Mouse (Mus musculus) right cerebral cortex, postnatal 10 days (tissue): ENCODE results near the gene Mc1r.

Experiments used
- DNase-seq, 2 experiments: peaks; one replicate each; pipeline ENCODE4 v3.0.0; 2021; ENCODE audit warnings: low spot score in 2 of 2

Mc1r gene

DNA sequence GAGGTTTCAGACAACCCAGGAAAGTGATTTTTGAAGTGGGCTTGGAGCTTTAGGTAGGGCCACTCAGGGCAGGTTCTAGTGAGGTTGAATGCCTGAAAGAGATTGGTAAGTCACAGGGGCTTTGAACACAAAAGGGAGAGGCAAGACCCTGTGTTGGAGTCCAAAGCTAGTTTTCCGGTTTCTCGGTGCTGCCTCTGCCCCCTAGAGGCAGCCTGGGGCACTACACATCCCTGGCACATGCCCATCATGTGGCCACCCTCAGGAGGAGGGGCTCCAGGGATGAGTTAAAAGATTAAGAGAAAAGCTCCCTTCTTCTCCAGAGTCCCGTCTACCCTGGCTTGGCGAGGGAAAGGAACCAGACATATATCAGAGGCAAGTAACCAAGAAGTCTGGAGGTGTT lies at the start of gene Mc1r:
Mc1r (plus strand) TSS at position 322 of the 400 bp plus-strand sequence.
- DNase-seq: peak; percentile 81 to 83

DNA sequence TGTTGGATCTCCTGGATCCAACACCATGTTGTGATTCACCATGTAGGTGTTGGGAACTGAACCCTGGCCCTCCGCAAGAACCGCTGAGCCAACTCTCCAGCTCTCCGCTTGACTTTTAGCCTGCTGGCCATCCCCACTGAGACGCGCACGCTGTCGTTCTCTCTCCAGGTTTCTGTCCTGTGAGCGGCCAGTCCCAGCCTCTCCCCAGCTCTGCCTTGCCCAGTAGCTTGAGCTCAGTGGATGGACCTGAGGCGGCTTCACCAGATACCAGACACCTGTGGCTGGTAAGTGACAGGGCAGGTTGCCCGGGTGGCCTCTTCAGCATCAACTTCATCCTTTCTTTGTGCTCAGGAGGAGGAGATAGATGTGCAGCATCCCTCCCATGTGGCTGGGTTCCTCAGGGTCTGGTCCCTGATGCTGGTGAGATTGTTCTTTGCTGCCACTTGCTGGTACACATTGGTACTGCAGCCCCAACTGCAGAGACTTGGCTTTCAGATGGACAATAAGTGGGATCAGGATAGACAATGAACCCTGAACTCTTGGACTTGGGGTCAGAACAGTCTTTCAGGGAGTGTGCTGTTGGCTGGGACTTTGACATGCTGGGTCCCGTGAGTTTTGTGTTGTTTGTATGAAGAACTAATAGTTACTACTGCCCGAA lies 45.7 kb upstream of the Mc1r start:
- peak; percentile 86 for DNase-seq

DNA sequence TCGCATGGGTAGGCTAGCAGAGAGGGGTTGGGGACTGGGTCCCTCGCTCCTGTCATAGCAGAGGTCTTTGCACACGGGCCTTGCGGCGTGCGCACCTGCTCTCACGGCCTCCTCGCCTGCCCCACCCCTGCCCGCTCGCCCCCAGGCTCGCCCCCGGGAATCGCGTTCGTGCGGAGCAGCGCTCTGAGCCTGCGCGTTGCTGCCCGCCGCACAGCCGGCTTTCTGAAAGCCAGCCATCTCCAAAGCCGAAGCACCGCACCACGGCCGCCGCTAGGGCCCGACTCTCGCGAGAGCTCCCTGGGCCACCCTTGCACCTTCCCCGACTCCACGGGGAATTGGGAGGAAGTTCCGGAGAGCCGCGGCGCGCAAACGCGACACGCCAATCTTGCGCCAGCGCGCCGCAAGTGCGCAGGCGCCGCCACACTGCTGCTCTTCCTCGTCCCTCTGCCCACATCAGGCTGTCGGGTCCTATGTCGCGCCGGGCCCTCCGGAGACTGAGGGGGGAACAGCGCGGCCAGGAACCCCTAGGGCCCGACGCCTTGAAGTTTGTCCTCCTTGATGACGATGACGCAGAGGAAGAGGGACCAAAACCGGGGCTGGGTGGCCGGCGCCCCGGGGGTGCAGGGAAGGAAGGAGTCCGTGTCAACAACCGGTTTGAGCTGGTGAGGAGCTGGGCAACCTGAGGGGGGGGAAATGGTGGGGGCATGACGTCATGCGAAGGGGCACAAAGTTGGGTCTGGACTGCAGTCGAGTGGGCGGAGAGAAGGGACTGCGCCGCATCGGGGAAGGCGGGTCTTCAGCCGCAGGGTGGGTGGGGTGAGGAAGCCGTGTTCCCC lies 33.3 kb upstream of the Mc1r start, which contains the start of gene Tcf25:
Tcf25 (plus strand) TSS at position 351 of the 836 bp plus-strand sequence.
- peak; percentile 98 for DNase-seq

DNA sequence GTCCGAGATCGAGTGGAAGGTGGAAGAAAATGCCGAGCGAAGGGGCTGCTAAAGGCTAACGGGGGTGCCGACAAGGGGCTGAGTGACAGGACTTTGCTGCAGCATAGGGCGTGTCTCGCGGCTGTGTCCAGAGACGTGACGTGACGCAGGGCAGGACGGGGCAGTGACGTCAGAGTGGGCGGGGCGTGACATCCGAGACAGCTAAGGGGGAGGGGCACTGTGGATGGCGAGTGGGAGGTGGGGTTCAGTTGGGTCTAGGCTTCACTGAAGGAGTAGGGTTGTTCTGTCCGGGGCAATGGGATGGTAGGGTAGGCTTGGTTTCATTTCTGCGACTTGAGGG lies 32.7 kb upstream of the Mc1r start:
- DNase-seq: peak; percentile 95

DNA sequence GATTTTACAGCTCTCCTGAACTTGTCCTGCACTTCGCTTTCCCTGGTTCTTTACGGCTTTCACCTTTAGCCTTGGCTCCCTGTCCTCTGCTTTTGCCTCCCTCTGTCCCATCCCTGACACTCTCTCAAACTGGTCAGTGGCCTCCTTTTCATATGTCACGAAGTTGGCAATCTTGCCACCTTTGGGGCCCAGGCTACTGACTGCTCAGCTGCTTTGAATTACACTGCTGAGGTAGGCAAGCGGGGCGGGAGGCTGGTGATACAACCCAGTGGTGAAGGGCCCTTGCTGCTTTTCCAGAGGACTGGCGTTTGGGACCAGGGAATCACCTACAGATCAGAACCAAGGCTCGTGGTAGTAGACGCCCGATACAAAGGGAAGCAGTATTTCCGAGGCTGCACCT lies 31.2 kb upstream of the Mc1r start:
- DNase-seq: no peak

DNA sequence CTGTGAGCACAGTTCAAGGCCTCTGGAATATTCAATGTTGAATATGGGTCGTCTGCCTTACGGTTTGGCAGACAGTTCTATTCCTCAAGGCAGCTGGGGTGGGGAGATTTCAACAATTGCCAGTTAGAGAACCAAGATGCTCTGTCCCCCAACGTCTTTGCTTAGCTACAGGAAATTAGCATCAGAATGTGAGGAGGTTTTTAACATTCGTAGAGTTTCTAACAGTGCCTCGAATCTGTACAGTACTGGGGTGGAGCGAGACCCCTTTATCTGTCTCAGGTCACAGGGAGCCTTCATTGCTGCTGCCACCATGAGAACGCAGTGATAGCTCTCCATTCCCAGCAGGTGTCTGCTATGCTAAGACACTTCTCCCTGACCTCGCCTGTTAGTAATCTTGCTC lies 30.8 kb upstream of the Mc1r start:
- DNase-seq: no peak

DNA sequence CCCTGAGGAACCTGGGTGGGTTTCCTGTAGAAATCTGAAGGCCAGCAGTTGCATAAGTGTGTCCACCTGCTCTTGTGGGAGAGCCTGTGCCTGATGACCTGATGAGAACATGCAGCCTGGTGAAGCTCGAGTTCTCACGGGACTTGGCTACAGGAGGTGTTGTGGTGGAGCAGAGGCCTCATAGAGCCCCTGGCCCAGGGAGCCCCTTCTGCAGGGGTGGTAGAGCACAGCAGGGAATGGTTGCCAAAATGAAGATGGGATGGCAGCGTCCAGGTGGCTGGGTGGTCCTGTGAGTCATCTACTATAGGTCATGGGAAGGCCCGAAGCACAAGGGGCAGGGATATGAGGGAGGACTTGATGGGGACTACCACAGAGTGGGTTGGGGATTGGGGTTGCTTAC lies 25.2 kb upstream of the Mc1r start:
- no peak for DNase-seq

DNA sequence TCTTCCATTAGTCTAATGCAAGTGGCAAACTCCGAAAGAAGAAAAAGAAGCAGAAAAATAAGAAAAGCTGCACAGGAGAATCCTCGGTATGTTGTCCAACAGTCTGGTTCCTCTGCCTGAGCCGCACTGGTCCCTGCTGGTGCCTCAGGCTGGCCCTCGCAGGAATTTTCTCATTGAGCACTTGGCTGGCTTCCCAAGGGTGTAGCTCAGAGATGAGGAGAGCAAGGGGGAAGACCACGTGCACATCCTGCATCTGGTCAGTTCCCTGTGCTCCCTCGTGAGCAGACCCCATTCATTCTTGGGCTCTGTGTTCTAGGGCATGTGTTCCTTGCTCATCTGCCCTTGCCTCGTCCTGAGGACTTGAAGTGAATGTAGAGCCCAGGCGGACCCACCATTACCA lies 24.4 kb upstream of the Mc1r start:
- DNase-seq: no peak

DNA sequence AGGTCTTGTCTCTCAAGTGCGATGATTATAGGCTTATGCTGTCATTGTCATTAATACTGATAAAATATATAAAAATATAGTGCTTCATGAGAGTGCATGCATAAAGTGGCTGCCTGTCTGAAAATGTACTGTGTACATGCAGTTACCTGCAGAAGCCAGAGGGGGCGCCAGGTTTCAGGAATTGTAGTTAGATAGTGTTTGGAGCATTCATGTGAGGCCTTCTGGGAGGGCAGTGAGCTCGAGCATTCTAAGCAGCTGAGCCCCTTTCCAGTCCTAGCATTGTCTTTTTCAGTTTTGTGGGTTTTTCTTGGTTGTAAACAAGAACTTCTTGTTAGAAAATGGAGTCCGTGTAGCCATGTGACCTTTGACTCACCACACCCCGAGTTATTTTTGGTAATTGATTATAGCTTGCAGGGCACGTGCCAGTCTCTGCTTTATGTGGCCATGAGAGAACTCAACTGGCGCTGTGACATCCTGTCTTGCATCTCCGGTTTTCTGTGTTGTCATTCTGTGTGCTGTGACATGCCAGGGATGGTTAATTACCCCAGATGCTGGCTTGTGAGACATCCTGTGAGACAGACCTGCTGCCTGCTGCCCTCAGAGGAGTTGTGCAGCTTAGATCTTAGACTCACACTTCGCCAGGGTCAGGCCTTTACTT lies 21.9 kb upstream of the Mc1r start:
- DNase-seq: peak in 1 of 2 experiments; percentile 62

DNA sequence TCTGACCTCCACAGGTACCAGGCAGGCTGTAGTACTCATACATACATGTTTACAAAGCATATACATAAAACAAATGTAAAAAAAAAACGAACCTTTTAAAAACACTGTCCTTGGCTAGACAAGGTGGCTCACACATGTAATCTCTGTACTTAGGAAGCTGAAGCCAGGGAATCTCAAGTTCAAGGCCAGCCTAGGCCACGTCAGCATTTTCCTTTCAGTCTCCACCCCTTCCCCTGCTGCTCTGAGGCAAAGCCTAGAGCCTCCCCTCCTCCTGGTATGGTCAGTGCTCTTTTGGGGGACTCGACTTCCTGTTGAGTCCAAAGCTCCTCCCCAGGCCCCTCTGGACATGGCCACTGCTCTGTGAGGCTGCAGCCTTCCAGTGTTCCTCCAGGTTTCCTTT lies 19.9 kb upstream of the Mc1r start:
- no peak for DNase-seq

DNA sequence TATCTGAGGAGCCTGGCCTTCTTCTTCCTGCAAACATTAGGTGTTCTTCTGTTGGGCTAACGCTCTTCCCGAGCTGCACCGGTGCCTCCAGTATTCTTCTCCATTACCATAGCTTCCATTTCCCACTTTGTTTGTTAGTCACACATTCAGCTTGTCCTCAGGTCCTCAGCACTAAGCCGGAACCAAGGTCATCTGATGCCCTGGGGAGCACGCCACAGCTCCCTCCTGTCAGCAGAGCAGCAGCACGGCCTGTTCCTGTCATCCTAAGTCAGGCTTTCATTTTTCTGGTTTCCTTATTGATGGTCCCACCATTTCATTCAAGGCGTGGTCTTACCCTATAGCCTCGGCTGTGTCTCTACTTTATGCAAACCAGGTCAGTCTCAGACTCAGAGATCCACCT lies 19.1 kb upstream of the Mc1r start:
- DNase-seq: no peak

DNA sequence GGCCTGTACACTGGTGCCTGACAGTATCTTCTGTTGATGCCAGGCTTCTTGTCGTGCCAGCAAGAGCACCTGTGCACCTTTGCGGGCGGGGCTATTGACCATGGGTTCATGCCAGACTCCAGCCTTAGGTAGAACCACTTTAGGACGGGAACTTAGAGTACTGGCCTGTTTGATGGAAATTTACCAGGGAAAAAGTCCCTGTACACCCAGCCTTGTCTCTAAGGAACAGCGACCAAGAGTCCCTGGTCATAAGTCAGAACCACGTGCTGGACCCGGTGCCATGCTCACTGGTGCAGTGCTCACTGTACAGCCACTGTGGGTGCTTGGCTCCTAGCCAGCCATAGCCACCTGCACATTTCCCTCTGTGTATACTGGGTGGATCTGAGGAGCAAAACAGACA lies 17.9 kb upstream of the Mc1r start:
- DNase-seq: no peak

DNA sequence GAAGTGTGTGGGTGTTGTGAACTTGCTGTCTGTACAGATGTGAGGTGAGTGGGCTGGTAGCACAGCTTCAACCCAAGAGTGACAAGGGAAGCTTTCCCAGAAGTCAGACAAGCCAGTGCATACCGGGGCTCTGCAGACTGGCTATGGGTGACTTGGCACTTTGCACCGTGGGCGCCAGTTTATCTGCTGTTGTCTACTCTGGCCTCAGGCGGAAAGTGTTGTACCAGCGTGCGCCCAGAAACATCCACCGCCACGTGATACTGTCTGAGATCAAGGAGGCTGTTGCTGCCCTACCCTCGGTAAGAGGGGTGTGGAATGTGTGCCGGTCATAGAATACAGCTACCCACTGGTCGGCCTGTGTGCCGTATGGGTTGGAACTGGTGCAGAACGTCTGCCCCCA lies 8.6 kb upstream of the Mc1r start:
- DNase-seq: no peak

DNA sequence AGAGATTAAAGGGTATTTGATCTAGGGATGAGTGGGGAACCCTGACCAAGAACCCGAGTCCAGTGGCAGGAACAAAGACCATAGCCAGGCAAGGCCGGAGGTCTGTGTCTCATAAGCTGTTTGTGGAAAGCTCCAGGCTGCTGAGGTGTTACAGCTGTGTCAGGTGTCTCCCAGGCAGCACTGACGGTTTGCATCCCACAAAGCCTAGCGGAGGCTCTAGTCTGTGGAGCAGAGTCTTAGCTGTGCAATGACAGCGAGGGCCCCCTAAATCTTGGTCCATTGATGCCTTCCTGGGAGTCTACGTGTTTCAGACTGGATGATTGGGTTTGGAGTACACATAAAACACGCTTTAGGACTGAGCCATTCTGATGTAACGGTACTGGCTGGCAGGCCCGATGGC lies 5.0 kb upstream of the Mc1r start:
- no peak for DNase-seq

DNA sequence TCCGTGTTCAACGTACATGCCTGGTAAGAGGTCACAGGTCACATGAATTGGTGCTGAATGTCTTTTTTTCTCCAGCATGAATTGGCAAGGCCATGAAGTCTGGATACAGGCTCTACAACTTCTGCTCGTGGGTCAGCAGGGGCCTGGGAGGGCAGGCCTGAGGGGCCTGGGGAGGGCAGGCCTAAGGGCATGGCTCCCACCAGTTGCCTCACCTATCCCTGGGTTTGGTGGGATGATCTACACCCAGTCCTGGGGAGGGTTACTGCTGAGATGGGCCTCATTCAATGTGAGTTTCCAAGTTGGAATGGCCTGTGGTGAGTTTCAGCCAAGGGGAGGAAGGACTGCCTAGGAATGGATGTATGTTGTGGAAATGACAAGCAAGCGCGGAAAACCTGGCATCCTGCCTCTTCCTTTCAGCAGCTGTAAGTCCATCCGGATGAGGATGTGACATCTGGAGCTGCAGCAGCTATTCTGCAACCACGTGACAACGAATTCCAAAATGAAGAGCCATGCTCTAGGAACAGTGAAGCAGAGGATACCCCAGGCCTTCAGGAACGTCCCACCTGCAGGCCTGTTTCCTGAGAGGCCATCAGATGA lies 4.1 kb upstream of the Mc1r start:
- no peak for DNase-seq

DNA sequence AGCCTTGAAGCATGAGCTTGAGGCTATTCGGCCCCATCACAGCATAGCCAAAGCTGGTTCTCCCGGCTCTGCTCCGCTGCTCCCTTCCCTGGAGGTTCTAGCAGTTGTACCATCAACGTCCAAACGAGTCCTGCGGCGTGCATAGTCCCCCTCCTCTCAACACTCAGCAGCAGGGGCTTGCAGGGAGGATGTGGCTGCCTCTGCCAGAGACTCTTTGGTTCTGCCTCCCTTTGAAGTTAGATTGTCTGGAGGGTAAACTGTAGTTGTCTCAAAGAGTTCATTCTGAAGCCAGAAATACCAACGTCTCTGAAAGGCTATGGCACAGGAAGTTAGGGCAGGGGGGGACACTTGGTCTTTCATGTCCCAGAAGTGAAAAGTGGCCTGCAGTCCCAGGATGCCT lies 2.4 kb upstream of the Mc1r start:
- DNase-seq: no peak

DNA sequence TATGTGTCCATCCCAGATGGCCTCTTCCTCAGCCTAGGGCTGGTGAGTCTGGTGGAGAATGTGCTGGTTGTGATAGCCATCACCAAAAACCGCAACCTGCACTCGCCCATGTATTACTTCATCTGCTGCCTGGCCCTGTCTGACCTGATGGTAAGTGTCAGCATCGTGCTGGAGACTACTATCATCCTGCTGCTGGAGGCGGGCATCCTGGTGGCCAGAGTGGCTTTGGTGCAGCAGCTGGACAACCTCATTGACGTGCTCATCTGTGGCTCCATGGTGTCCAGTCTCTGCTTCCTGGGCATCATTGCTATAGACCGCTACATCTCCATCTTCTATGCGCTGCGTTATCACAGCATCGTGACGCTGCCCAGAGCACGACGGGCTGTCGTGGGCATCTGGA lies 705 bp downstream of the Mc1r start:
- DNase-seq: no peak

DNA sequence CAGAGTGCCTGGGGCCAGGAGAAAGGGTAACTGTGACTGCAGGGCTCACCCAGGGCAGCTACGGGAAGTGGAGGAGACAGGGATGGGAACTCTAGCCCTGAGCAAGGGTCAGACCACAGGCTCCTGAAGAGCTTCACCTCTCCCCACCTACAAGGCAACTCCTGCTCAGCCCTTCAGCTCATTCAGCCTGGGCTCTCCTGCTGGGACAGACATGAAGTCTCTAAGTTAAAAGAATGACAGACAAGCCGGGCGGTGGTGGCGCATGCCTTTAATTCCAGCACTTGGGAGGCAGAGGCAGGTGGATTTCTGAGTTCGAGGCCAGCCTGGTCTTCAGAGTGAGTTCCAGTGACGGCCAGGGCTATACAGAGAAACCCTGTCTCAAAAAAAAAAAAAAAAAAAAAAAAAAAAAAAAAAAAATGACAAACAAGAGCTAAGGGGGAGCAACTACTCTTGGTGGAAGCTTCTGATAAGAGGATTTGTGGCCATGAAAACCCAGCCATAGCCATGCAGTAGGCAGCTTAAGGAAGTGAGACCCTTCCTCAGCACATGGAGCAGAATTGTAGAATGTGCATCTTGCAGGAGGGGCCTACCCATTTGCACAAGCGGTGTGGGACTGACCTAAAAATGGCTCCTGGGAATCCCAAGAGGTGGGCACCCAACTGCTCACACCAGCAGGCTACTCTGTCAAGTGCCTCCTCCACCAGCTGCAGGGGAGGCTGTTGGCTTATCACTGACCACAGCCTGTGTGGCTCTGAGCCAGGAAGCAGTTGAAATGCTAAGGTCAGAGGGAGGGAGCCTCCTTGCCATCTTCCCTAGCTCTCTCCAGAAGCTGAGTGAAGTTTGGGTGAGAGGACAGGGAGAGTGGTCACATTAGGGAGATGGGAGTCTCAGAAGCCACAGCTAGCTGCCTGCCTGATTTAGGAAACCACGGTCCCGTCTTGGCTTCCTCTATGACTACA lies 2.0 kb downstream of the Mc1r start:
- DNase-seq: peak in 1 of 2 experiments; percentile 50

DNA sequence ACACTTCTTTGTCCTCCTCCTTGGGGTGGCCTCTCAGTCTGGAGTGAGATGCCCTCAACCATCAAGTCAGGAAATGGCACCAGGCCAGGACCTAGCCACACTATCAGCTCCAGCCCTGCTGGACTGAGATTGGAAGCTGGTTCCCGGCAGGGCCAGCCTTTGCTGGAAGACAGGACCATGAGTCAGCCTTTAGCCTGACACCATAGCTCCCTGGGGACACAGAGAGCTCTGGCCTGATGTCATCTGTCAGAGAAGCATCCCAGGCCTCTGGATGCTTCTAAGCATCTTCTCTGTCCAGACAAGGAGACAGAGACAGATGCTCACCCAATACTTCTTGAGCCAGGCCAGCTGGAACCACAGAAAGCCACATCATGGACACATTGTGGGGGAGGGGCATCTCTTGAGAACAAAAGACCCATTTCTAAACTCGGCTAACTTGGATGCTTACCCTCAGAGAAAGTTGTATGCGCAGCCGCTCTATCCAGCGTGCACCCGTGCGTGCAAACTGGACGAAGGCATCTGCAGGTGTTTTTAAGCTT lies 3.2 kb downstream of the Mc1r start:
- peak in 1 of 2 experiments; percentile 71 for DNase-seq

DNA sequence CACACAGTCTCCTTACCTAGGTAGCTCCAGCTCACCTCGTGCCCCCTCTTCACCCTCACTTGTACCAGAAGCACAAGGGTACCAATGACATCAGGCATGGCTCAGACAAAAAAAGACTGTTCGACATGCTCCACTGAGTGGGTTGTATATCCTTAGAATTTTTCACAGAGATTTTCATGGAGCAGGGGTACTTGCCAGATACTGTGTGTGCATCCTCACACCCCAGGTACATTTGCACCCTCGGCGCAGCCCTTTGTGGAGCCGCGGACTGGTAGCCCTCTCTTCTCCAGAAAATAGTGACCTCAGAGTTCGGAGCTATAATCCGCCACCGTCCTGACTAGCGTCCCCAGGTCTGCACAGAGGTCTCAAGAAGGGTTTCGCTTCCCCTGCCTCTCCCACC lies 3.9 kb downstream of the Mc1r start:
- DNase-seq: no peak

DNA sequence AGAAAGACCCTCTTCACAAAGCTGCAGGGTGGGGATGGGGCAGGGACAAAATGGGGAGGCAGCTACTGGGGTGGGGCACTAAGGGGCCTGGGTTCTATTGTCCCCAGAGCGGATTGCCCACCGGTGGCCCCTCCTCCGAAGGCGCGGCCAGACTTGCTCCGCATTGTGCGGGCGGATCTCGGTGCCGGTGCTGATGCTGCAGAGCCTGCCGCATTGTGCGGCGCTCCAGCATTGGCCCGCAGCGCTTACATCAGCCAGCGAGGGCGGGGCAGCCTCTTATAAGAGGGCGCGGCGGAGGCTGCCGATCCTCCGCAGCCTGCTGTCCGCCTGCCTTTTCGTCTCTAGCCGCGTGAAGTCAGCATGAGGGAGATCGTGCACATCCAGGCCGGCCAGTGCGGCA lies 4.3 kb downstream of the Mc1r start, which contains the start of gene Tubb3:
Tubb3 (plus strand) TSS at position 179 of the 400 bp plus-strand sequence.
- peak; percentile 95 to 96 for DNase-seq
